Mouse (Mus musculus): ENCODE data around the gene Srf. TPM values are rescaled to one million over a fixed set of nuclear protein-coding genes. Genes with fewer than 3 reads are reported as not detected.
A peak's percentile ranks its signal among the peaks of the same experiment; 100 is the strongest.

The Srf gene
- polyA plus RNA-seq, 1 experiment from 2014 or later = 15.1 TPM

GRCm38 (mm10) chr17:46595336-46595735 is 39.4 kb upstream of the Srf start:
- no peaks in the 10 kb centered on the region for H3K9me3 ChIP-seq (ENCODE audit: low read depth, low read length)
- DNase-seq = no peak
- H3K9ac ChIP-seq = no peak overlapping the region
- H3K36me3 ChIP-seq (ENCODE audit: insufficient read depth) = peaks cover 24% of the 10 kb centered on the region
- H3K27me3 ChIP-seq (ENCODE audit: insufficient read depth, low read length) = no peaks in the 10 kb centered on the region
- ATAC-seq (ENCODE audit: insufficient read depth) = no peak
- 79% methylated on average over 6 of the region's 6 CpGs for WGBS
- 0 out of 2 replicates have a peak overlapping the region, but pooled peaks have one; percentile 18 for H3K27ac ChIP-seq (ENCODE audit: low read depth)
- no peak for TF ChIP-seq CTCF (IDR thresholded peaks at IDR 0.05; ENCODE audit: low read depth)
- no peak overlapping the region for H3K4me3 ChIP-seq (ENCODE audit: low read depth, low read length)
- H3K4me2 ChIP-seq = no peak overlapping the region
- no peaks in the 10 kb centered on the region for H3K4me1 ChIP-seq (ENCODE audit: insufficient read depth)

DNA sequence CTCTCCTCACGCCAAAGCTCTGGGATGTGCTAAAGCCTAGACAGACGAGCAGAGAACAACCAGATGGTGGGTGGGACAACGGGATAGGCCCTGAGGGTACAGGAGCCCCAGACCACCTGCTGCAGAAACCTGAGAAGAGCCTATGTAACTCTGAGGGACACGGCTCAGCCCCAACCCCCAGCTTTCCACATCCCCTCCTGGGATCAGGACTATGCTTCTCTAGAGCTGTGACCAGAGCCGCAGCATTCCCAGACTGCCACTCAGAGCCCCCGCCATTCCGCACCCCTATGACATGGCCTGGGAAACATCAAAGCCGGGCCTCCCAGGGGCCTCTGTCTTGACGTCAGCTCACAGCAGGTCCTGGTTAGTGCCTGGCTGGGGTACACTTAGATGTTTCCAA is 38.6 kb upstream of the Srf start:
- Histone ChIP-seq H3K4me3 (ENCODE audit: low read depth, low read length) (no peak overlapping the region), H3K36me3 (ENCODE audit: insufficient read depth) (peaks cover 31% of the 10 kb centered on the region), H3K4me1 (ENCODE audit: insufficient read depth) (no peaks in the 10 kb centered on the region), H3K4me2 (no peak overlapping the region), H3K27ac (ENCODE audit: low read depth) (no peak overlapping the region; the same call in 1 of the 2 replicates), H3K9me3 (ENCODE audit: low read depth, low read length) (no peaks in the 10 kb centered on the region), H3K9ac (no peak overlapping the region), H3K27me3 (ENCODE audit: insufficient read depth, low read length) (no peaks in the 10 kb centered on the region)
- no peak for DNase-seq
- 32% methylated on average over 9 of the region's 9 CpGs for WGBS
- TF ChIP-seq CTCF (IDR thresholded peaks at IDR 0.05; ENCODE audit: low read depth) = no peak
- no peak for ATAC-seq (ENCODE audit: insufficient read depth)

DNA sequence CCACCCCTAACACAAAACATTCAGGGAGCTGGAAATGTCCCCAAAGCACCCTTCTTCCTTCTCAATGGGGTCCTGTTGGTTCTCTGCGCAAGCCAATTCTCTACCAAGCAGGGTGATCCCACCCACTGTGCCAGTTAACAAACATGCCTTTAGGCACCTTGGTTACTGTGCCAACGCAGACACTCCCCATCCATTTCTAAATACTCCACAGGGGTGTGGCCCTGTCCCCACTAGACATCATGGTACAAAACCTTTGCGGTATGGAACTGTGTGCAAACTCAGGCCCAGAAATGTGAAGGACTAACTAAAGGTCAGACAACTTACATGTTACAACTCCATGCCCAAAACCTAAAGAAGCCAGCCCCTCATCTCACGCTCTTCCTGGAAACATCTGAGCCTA is 37.1 kb upstream of the Srf start:
- peaks cover 45% of the 10 kb centered on the region for H3K36me3 ChIP-seq (ENCODE audit: insufficient read depth)
- no peak for TF ChIP-seq CTCF (IDR thresholded peaks at IDR 0.05; ENCODE audit: low read depth)
- no peaks in the 10 kb centered on the region for H3K27me3 ChIP-seq (ENCODE audit: insufficient read depth, low read length)
- 83% methylated on average over 4 of the region's 4 CpGs for WGBS
- DNase-seq (no peak), ATAC-seq (ENCODE audit: insufficient read depth) (0 out of 2 replicates have a peak, but pooled peaks have one; percentile 29)
- no peak overlapping the region for H3K4me2 ChIP-seq
- H3K9ac ChIP-seq = no peak overlapping the region
- H3K9me3 ChIP-seq (ENCODE audit: low read depth, low read length) = no peaks in the 10 kb centered on the region
- no peak overlapping the region for H3K27ac ChIP-seq (ENCODE audit: low read depth)
- H3K4me3 ChIP-seq (ENCODE audit: low read depth, low read length) = no peak overlapping the region
- no peaks in the 10 kb centered on the region for H3K4me1 ChIP-seq (ENCODE audit: insufficient read depth)

GRCm38 (mm10) chr17:46591406-46591805 is 35.4 kb upstream of the Srf start:
- DNase-seq = peak; percentile 29

DNA sequence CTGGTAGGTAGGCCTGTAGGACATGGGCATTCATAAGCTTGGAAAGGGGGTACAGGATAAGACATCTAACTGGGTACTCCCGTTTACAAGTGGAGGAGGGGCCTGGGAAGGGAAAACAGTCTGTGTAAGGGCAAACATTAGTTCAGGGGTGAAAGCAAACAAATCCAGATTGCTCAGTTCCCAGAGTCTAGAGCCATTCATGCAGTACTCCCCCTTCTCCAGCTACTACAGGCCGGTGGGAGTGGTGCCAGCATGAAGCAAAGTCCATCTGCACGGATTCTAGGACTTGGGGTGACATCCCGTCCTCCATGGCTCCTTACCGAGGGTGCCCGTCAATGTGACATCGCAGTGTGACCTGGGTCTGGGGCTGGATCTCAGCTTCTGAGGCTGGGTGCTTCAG is 34.5 kb upstream of the Srf start:
- Histone ChIP-seq H3K4me3 (ENCODE audit: low read depth, low read length) (no peak overlapping the region), H3K4me1 (ENCODE audit: insufficient read depth) (no peaks in the 10 kb centered on the region), H3K9me3 (ENCODE audit: low read depth, low read length) (no peaks in the 10 kb centered on the region), H3K36me3 (ENCODE audit: insufficient read depth) (peaks cover 59% of the 10 kb centered on the region), H3K27me3 (ENCODE audit: insufficient read depth, low read length) (no peaks in the 10 kb centered on the region), H3K4me2 (no peak overlapping the region), H3K27ac (ENCODE audit: low read depth) (no peak overlapping the region), H3K9ac (no peak overlapping the region)
- WGBS = 74% methylated on average over 7 of the region's 7 CpGs
- DNase-seq = no peak
- no peak for TF ChIP-seq CTCF (IDR thresholded peaks at IDR 0.05; ENCODE audit: low read depth)
- no peak for ATAC-seq (ENCODE audit: insufficient read depth)

More at GRCm38 (mm10) chr17:46591406-46591805, 35.4 kb upstream of the Srf start:
- no peak for TF ChIP-seq CTCF (IDR thresholded peaks at IDR 0.05; ENCODE audit: low read depth)
- H3K4me2 ChIP-seq = 0 out of 2 replicates have a peak overlapping the region, but pooled peaks have one; percentile 3
- H3K4me1 ChIP-seq (ENCODE audit: insufficient read depth) = no peaks in the 10 kb centered on the region
- H3K27me3 ChIP-seq (ENCODE audit: insufficient read depth, low read length) = no peaks in the 10 kb centered on the region
- H3K4me3 ChIP-seq (ENCODE audit: low read depth, low read length) = no peak overlapping the region
- H3K9ac ChIP-seq = no peak overlapping the region
- 0 out of 2 replicates have a peak, but pooled peaks have one; percentile 15 for ATAC-seq (ENCODE audit: insufficient read depth)
- H3K36me3 ChIP-seq (ENCODE audit: insufficient read depth) = peaks cover 49% of the 10 kb centered on the region
- 70% methylated on average over 19 of the region's 19 CpGs for WGBS
- no peaks in the 10 kb centered on the region for H3K9me3 ChIP-seq (ENCODE audit: low read depth, low read length)
- H3K27ac ChIP-seq (ENCODE audit: low read depth) = no peak overlapping the region; the same call in 1 of the 2 replicates

DNA sequence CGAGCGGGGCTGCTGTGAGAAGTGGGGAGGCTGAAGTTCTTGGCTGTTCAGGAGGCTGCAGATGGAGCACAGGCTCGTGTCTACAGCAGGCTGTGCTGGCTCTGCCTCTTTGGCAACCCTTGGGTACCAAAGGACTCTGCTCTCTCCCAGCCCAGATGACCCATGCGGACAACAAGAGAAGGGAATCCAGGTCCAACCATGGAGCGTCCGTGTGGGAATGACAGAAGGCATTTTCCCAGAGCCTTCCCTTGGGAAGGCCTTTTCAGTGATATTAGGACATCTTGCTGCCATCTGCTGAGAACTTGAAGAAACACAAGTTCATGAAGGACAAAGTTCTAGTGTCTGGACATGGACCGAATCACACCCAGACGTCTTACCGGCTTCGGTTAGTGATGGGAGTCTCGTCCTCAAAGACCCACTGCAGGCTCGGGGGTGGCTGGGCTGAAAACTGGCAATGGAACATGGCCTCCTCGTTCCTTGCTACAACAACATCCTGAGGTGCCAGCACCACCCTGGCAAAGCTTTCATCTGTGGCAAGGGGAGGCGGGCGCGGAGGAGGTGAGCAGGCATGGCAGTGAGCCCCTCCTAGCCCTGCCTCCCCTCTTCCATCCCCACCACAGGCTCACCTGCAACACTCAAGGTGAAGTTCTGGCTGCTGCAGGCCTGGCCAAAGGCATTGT is 33.8 kb upstream of the Srf start:
- no peaks in the 10 kb centered on the region for H3K27me3 ChIP-seq (ENCODE audit: insufficient read depth, low read length)
- DNase-seq (peak; percentile 24), ATAC-seq (ENCODE audit: insufficient read depth) (no peak)
- H3K36me3 ChIP-seq (ENCODE audit: insufficient read depth) = peaks cover 65% of the 10 kb centered on the region
- WGBS = 83% methylated on average over 16 of the region's 16 CpGs
- no peaks in the 10 kb centered on the region for H3K9me3 ChIP-seq (ENCODE audit: low read depth, low read length)
- H3K9ac ChIP-seq = no peak overlapping the region
- H3K4me1 ChIP-seq (ENCODE audit: insufficient read depth) = no peaks in the 10 kb centered on the region
- H3K27ac ChIP-seq (ENCODE audit: low read depth) = no peak overlapping the region
- no peak overlapping the region for H3K4me2 ChIP-seq
- H3K4me3 ChIP-seq (ENCODE audit: low read depth, low read length) = no peak overlapping the region
- no peak for TF ChIP-seq CTCF (IDR thresholded peaks at IDR 0.05; ENCODE audit: low read depth)

DNA sequence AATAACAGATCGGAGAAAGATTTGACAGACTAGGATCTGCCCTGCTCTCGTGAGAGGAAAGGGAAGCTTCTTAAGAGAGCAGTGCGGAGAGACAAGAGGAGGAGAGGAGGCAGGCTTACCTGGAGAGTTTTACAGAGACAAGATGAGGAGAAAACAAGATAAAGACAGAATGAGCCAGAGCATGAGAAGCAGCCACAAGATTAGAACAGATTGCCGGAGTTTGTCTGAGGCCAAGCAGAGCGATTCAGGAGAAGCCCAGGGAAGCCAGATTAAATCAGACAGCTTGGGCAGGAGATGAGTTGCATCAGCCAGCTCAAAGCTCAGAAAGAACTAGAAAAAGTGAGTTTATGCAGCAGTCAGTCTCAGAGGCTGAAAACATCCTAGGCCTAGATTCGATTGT is 32.9 kb upstream of the Srf start:
- WGBS = 93% methylated on average over 6 of the region's 6 CpGs
- DNase-seq = no peak
- H3K27me3 ChIP-seq (ENCODE audit: insufficient read depth, low read length) = no peaks in the 10 kb centered on the region
- peaks cover 68% of the 10 kb centered on the region for H3K36me3 ChIP-seq (ENCODE audit: insufficient read depth)
- H3K4me1 ChIP-seq (ENCODE audit: insufficient read depth) = no peaks in the 10 kb centered on the region
- no peak overlapping the region for H3K27ac ChIP-seq (ENCODE audit: low read depth)
- TF ChIP-seq CTCF (IDR thresholded peaks at IDR 0.05; ENCODE audit: low read depth) = no peak
- no peak overlapping the region for H3K4me2 ChIP-seq
- H3K9ac ChIP-seq = no peak overlapping the region
- H3K4me3 ChIP-seq (ENCODE audit: low read depth, low read length) = no peak overlapping the region
- H3K9me3 ChIP-seq (ENCODE audit: low read depth, low read length) = no peaks in the 10 kb centered on the region
- no peak for ATAC-seq (ENCODE audit: insufficient read depth)
